Mouse (Mus musculus) ES-Bruce4 (cell line): ENCODE data around the gene Tpcn2.

ENCODE experiments used
- CTCF ChIP-seq: IDR thresholded peaks from one replicate; pipeline ENCODE4 v1.8.1; 2011; ENCODE audit warnings: low read depth, low read length
- EP300 ChIP-seq: IDR thresholded peaks from 2 replicates; pipeline ENCODE4 v1.6.1; 2011; ENCODE audit warnings: low read depth, low read length; ENCODE audit not compliant: insufficient read depth
- POLR2A ChIP-seq: IDR thresholded peaks from one replicate; pipeline ENCODE4 v1.8.1; 2011; ENCODE audit warnings: low read length; ENCODE audit not compliant: insufficient read depth

DNA sequence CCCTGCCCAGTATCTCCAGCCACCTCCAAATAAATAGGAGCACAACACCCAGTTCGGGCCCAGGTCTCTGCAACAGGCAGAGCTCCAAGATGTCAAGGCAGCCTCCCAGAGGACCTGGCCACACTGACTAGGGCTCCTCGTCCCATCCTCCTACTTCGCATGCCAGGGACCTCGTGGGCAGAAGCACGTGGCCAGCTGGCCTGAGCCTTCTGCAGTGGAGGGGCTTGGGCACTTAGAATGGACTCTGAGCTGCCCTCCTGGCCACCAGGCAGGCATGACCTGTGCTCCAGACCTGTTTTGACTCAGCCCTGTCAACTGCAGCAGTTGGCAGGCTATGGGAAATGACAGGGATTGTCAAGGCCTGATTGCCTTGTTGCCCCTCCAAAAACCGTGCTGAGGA, 58.2 kb downstream of the Tpcn2 start:
- TF ChIP-seq CTCF (no peak), EP300 (no peak), POLR2A (no peak)
